Mouse (Mus musculus) B cell, adult 2 months (primary cell): ENCODE measurements around the gene Pde4dip.

Experiments used
- DNase-seq, 2 experiments: peaks; one replicate each; pipeline ENCODE4 v3.0.0; 2022

Gene Pde4dip

GRCm38 (mm10) chr3:97683560-97684195 is 204.8 kb downstream of the Pde4dip start:
- no peak for DNase-seq

GRCm38 (mm10) chr3:97682576-97682975 is 205.9 kb downstream of the Pde4dip start:
- no peak for DNase-seq

DNA sequence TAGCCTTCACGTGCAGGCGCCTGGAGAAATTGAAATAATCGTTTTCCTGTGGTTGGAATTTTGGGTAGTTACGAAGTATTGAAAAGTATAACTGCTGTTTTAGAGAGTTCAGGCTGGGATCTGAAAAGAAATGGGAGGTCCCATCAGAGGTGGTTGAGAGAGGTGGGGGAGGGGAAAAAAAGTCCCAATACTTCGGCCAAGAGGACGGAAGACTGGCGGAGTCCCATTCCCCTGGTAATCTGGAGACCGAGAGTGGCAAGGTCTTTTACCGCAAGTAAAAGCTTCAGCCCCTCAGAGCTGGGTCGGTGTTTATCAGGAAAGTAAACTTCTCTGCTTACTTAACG is 206.4 kb downstream of the Pde4dip start:
- DNase-seq = no peak

DNA sequence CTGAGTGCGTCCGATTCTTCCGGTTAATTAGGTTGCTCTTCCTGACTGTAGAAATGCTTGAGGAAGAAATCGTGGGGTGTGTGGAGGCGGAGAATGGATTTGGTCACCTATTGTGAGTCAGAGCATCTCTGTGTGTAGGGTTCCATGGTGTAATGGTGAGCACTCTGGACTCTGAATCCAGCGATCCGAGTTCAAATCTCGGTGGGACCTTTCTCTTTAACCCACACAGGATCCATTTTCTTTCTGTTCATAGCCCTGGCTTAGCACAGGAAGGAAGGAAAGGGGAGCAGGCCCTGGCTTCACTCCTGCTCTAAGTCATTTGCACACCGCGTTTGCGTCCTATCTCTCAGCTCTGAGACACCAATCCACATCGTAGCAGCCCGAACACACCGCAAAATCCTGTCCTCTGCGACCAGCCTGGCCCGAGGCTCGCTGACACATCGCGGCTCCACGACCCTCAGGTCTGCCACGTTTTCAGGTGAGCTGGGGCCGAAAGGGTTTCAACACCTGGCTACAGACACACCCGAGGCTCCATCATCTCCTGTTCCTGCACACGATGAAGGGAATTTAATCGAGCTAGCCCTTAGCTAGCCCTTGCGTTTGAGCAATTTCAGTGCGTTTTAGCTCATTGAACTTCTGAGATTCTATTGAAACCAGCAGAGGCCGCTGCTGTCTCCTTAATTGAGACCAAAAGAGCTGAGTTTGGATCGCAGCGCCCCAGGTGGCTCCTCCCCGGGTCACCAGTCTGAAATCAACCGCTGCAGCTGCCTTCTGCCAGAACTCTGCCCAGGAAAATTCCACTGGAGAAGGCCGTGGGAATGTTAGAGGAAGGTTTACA is 207.0 kb downstream of the Pde4dip start:
- DNase-seq = peak; percentile 76 to 80

DNA sequence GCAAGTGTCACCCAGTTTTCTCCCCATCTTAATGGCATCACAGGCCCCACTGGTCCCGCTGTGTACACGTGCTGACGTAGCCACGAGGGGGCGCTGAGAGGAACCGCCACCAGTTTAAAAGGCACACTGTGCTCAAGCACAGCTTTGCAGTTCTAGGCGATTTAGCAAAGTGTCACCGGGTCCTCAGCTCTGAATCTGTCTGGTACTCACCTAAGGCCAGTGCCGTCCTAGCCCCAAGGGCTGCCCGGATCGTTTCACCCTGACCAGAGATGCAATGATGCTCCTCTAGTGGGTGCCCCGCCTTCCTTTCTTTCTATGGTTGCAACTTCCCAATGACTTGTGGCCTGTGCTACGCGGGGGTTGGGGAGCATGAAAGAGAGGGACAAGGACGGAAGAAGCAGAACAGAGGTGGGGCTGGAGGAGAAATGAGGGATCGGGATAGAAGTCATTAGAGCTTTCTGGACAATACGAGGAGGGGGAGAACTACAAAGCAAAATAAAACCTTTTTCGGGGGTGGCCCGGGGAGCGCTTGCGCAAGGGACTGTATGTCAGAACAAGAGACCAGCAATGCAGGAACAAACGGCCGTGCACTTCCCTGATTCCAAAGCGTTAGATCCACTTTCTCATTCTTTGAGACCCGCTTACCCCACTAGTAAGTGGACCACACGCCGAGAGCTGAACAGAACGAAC is 207.7 kb downstream of the Pde4dip start:
- DNase-seq = peak; percentile 90 to 91

DNA sequence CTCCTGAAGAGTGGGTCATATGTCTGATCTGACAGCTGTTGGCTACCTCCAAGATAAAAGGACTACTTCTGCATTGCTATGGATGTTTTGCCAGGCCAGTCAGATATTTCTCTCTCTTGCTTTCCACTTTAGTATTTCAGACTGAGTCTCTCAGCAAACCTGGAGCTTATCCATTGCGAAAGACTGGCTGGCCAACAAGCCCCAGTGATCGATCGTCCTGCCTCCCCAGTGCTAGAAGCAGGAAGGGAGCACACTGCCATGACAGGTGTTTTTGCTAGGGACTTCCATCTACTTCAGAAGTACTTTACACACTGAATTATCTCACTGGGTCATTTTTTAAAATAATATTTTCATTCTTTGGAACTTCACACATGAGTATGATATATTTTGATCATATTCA is 210.1 kb downstream of the Pde4dip start:
- DNase-seq = no peak

DNA sequence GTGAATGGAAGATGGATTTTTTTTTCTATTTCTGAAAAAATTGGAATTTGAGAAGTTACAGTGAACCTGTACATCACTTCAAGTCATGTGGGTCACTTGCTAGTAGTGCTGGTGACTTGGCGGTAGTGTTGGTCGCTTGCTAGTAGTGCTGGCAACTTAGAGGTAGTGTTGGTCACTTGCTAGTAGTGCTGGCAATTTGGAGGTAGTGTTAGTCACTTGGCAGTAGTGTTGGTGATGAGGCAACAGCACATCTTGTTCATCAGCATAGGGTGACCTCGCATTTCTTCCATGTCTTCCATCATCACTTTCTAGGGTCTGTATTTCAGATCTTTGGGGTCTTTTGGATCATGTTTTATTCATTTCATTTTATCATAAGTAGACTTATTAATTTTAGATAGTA is 212.4 kb downstream of the Pde4dip start:
- DNase-seq = no peak

DNA sequence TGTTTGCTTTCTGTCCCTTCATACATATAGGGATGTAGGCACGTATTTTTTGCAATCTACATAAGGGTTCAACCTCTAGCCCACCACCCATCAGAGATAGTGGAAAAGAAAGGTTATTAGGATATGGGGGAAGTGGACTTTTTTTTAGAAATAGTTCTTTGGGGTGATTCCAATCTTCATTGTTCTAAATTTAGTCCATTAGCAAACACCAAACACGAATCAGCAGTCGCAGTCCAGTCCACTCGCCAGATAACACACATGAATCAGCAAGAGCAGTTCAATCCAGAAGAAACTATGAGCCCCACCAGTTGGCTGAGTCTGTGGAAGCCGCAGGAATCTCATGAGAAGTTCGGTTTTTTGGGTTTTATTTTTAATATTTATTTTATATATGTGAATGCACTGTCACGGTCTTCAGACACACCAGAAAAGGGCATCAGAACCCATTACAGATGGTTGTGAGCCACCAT is 213.8 kb downstream of the Pde4dip start, which contains the start of gene Gm17651:
Gene Gm17651, minus strand, starts transcription at position 51 of the 467 bp plus-strand sequence.
- DNase-seq = no peak

- no peak for DNase-seq
Measured at GRCm38 (mm10) chr3:97667093-97667675, 221.3 kb downstream of the Pde4dip start.

- no peak for DNase-seq
Measured at GRCm38 (mm10) chr3:97666154-97666553, 222.4 kb downstream of the Pde4dip start.

- no peak for DNase-seq
Measured at GRCm38 (mm10) chr3:97665525-97665924, 223.0 kb downstream of the Pde4dip start.

GRCm38 (mm10) chr3:97661206-97661605 is 227.3 kb downstream of the Pde4dip start:
- peak in 1 of 2 experiments; percentile 22 for DNase-seq

DNA sequence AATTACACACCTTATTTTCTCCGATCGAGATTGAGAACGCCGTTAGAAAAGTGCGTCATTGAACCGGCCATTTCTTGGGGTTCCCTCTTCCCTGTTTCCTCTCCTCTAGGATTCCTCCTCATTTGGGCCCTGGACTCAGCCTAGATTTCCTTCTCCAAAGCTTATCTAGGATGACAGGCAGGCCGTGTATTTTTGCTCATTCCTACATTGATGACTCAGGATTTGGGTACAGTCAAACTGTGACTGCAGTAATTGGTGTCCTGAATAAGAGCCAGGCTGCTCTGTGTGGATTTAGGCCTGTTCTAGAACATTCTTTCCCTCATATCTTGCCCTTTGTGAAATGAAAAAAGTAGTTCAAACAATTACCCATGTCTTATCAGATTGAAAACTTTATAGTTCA is 228.8 kb downstream of the Pde4dip start:
- no peak for DNase-seq

GRCm38 (mm10) chr3:97658426-97659193 is 229.9 kb downstream of the Pde4dip start:
- no peak for DNase-seq

- peak; percentile 99 to 100 for DNase-seq
Measured at GRCm38 (mm10) chr3:97657655-97658411, 230.7 kb downstream of the Pde4dip start, which contains the start of gene Prkab2. Gene Prkab2 (plus strand): TSS chr3:97658193.

GRCm38 (mm10) chr3:97654901-97655300 is 233.6 kb downstream of the Pde4dip start:
- DNase-seq = peak; percentile 60 to 63

DNA sequence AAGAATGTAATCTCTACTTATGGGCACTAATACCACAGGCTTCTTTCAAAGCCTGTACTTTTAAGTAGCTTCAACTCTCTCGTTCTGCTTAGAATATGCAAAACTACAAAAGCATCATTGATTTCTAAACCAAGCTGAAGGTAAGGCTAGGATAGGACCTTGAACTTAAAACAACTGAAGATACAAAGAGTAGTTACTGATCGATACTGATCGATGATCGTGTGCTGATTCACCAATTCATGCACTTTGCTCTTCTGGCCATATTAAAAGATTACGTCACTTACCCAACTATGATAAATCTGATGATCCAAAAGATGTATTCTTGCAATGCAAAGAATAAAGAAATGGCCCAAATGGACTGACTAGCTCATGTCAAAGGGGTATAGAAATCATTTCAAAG is 234.7 kb downstream of the Pde4dip start:
- no peak for DNase-seq

DNA sequence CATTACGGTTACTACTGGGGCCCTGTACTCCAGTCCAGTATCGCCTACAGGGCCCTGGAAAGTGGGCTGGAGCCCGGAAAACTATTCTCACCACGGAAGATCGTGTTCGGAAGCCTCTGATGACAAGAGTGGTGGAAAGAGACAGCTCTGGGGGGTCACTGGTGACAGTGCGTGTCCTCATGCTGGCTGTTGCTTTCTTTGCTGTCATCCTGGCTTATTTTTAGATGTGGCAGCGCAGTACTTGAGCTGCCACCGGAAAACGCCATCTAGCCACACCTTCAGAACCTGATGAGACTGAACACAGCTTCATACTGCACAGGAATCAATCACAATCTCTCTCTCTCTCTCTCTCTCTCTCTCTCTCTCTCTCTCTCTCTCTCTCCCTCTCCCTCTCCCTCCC is 236.9 kb downstream of the Pde4dip start:
- DNase-seq = no peak

GRCm38 (mm10) chr3:97649469-97649868 is 239.0 kb downstream of the Pde4dip start:
- no peak for DNase-seq

DNA sequence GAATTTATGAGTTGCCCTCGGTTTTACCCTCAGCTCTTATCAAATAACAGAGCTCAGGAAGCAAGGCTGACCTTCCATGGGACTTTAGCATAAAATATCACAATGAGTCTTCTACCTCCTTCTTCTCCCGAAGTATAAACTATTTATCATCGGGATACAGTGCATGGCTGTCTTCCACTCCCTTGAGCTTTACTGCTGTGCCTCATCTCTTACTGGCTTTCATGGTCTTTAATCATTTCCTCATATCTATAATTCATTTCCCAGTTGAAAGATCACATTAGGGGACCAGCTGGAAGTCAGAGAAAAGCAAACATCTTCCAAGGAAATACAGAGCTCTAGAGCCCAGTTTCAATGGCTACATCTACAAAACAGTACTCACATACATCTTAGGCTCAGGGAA is 239.5 kb downstream of the Pde4dip start:
- DNase-seq = no peak

GRCm38 (mm10) chr3:97648518-97648917 is 240.0 kb downstream of the Pde4dip start:
- no peak for DNase-seq

- DNase-seq = no peak
Measured at GRCm38 (mm10) chr3:97642001-97642400, 246.5 kb downstream of the Pde4dip start.
